Mouse (Mus musculus) B cell, adult (primary cell): ENCODE measurements around the gene Ptgdr2. TPM values are rescaled to one million over a fixed set of nuclear protein-coding genes. Genes with fewer than 3 reads are reported as not detected.

ENCODE experiments used
- total RNA-seq: library from RNA; stranded (reverse); gene quantifications from 4 replicates; pipeline ENCODE4 v1.2.4, GENCODE M21; 2023; ENCODE audit not compliant: inconsistent age

The Ptgdr2 gene
- not detected in 4 replicates for total RNA-seq

GRCm38 (mm10) chr19:10937110-10937563 is at the start of gene Ptgdr2:
Gene Ptgdr2, plus strand, starts transcription at chr19:10937160.

GRCm38 (mm10) chr19:10895016-10895528 is 41.9 kb upstream of the Ptgdr2 start, which contains the start of gene Prpf19:
Gene Prpf19, plus strand, starts transcription at chr19:10895231.

GRCm38 (mm10) chr19:10920532-10920931 is 16.4 kb upstream of the Ptgdr2 start, which contains the start of gene Zp1:
Gene Zp1, minus strand, starts transcription at chr19:10920632.

DNA sequence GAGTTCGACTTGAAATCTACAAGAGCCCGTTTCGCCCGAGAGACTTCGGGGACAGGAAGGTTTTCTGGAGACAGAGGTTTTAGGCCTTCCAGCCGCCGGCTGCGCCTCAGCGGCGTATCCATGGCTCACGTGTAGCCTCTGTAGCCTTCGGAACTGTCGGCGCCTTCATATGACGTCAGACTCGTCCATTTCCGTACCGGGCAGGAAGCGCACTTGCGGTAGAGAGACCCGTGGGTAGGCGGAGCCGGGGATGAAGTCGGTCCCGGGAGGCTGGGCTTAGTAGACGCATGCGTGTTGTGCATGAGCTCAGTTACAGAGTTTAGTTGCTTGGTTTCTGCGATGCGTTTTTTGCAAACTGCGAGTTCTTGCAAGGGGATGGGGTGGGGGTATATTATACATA is 12.2 kb downstream of the Ptgdr2 start, which contains the start of gene Ccdc86:
Gene Ccdc86, minus strand, starts transcription at position 155 of the 400 bp plus-strand sequence.

GRCm38 (mm10) chr19:10974238-10974865 is 37.4 kb downstream of the Ptgdr2 start, which contains the start of gene Ms4a10:
Gene Ms4a10, minus strand, starts transcription at chr19:10974670.

Other genes with a start within 250 kb of the Ptgdr2 start
- 20.2 to 24.6 TPM (median 21.2 TPM) in 4 replicates for gene Vps37c, start 248.4 kb upstream of the Ptgdr2 start, total RNA-seq
- gene Cd5, start 198.2 kb upstream of the Ptgdr2 start, total RNA-seq = 0.94 to 2.9 TPM (median 2.1 TPM) in 4 replicates
- 0.54 to 0.74 TPM in 2 of 4 replicates, not detected in the others for gene Cd6, start 107.1 kb upstream of the Ptgdr2 start, total RNA-seq
- gene Slc15a3, start 97.4 kb upstream of the Ptgdr2 start, total RNA-seq = 32.6 to 38.8 TPM (median 35.8 TPM) in 4 replicates
- gene Tmem132a, start 67.2 kb upstream of the Ptgdr2 start, total RNA-seq = 0.18 to 0.42 TPM (median 0.28 TPM) in 4 replicates
- 22.2 to 23.6 TPM (median 22.7 TPM) in 4 replicates for gene Tmem109, start 55.2 kb upstream of the Ptgdr2 start, total RNA-seq
- gene Prpf19, start 41.9 kb upstream of the Ptgdr2 start, total RNA-seq = 109 to 141 TPM (median 122 TPM) in 4 replicates
- gene Zp1, start 16.5 kb upstream of the Ptgdr2 start, total RNA-seq = not detected in 4 replicates
- 42.8 to 47.7 TPM (median 43.6 TPM) in 4 replicates for gene Ccdc86, start 12.1 kb downstream of the Ptgdr2 start, total RNA-seq
- not detected in 4 replicates for gene Ms4a10, start 37.5 kb downstream of the Ptgdr2 start, total RNA-seq
- gene Ms4a15, start 56.1 kb downstream of the Ptgdr2 start, total RNA-seq = not detected in 4 replicates
- not detected in 4 replicates for gene Ms4a18, start 80.9 kb downstream of the Ptgdr2 start, total RNA-seq
- gene Ms4a8a, start 143.9 kb downstream of the Ptgdr2 start, total RNA-seq = 0.66 to 0.70 TPM (median 0.66 TPM) in 3 of 4 replicates, not detected in the other
- gene 1700017D01Rik, start 193.7 kb downstream of the Ptgdr2 start, total RNA-seq = not detected in 4 replicates
- gene 1700025F22Rik, start 228.2 kb downstream of the Ptgdr2 start, total RNA-seq = not detected in 4 replicates